Mouse (Mus musculus) embryonic facial prominence, embryonic 15.5 days (tissue): ENCODE data around the gene Cpn1. TPM values are rescaled to one million over a fixed set of nuclear protein-coding genes. Genes with fewer than 3 reads are reported as not detected.
"Not testable (repeated sequence)": the region's sequence is repeated elsewhere in the genome, so short reads cannot be mapped to it uniquely, and the experiment has no call there.

ENCODE experiments used
- ATAC-seq: fragments of 200-750 bp; cut with Nextera tagmentation; 2 replicates; pipeline ENCODE4 v1.8.0; 2017; ENCODE audit warnings: low read depth, moderate TSS enrichment; ENCODE audit not compliant: insufficient number of reproducible peaks, low FRiP score, low TSS enrichment
- H3K27ac ChIP-seq: fragments of 300-500 bp; sonication (generic); replicated peaks from 2 replicates; pipeline ENCODE4 v1.5.1; 2015; ENCODE audit warnings: mild to moderate bottlenecking, inconsistent platforms
- H3K27me3 ChIP-seq: fragments of 300-500 bp; sonication (generic); 2 replicates; pipeline ENCODE4 v1.6.1; 2015; ENCODE audit warnings: inconsistent platforms
- H3K36me3 ChIP-seq: fragments of 300-500 bp; sonication (generic); 2 replicates; pipeline ENCODE4 v1.6.1; 2015; ENCODE audit warnings: mild to moderate bottlenecking, inconsistent platforms
- H3K4me1 ChIP-seq: fragments of 300-500 bp; sonication (generic); 2 replicates; pipeline ENCODE4 v1.6.1; 2015; ENCODE audit warnings: inconsistent platforms
- H3K4me2 ChIP-seq: fragments of 300-500 bp; sonication (generic); replicated peaks from 2 replicates; pipeline ENCODE4 v1.6.1; 2015; ENCODE audit warnings: mild to moderate bottlenecking, inconsistent platforms
- H3K4me3 ChIP-seq: fragments of 300-500 bp; sonication (generic); replicated peaks from 2 replicates; pipeline ENCODE4 v1.5.1; 2015; ENCODE audit warnings: mild to moderate bottlenecking, inconsistent platforms
- H3K9ac ChIP-seq: fragments of 300-500 bp; sonication (generic); 2 replicates; pipeline ENCODE4 v1.6.1; 2015; ENCODE audit warnings: inconsistent platforms
- H3K9me3 ChIP-seq: fragments of 300-500 bp; sonication (generic); replicated peaks from 2 replicates; pipeline ENCODE4 v1.6.1; 2016; ENCODE audit warnings: inconsistent platforms
- WGBS: fragments of 180-500 bp; shearing (Covaris S2); methylation state at CpG from one replicate; pipeline ENCODE4 v1.1.7; 2015; 5-methylcytosine and 5-hydroxymethylcytosine counted together
- polyA plus RNA-seq: library from polyadenylated mRNA; unstranded; fragments of >200 nt; fragmentation: Nextera tagmentation; extraction: Ambion mirVana; gene quantifications from 2 replicates; pipeline ENCODE4 v1.2.1, GENCODE M21; 2015

The Cpn1 gene
- polyA plus RNA-seq, 1 experiment from 2014 or later = 0.40 TPM

- no peak overlapping the region for H3K9ac ChIP-seq
- H3K27ac ChIP-seq = no peak overlapping the region
- H3K4me2 ChIP-seq = no peak overlapping the region
- 32% methylated on average over 2 of the region's 2 CpGs for WGBS
- H3K4me3 ChIP-seq = no peak overlapping the region
- no peaks in the 10 kb centered on the region for H3K27me3 ChIP-seq
- no peaks in the 10 kb centered on the region for H3K9me3 ChIP-seq
- H3K4me1 ChIP-seq = peaks cover 9% of the 10 kb centered on the region; the same call in 1 of the 2 replicates
- no peaks in the 10 kb centered on the region for H3K36me3 ChIP-seq
- no peak for ATAC-seq
These were observed 27.2 kb downstream of the Cpn1 start for GRCm38 (mm10) chr19:43959162-43959561.

GRCm38 (mm10) chr19:43957881-43958280, 28.5 kb downstream of the Cpn1 start:
- whole genome bisulfite sequencing = 55% methylated on average over 4 of the region's 4 CpGs
- H3K27me3 ChIP-seq = no peaks in the 10 kb centered on the region
- H3K4me2 ChIP-seq = no peak overlapping the region
- H3K9me3 ChIP-seq = no peaks in the 10 kb centered on the region
- H3K4me3 ChIP-seq = no peak overlapping the region
- peaks cover 9% of the 10 kb centered on the region; the same call in 1 of the 2 replicates for H3K4me1 ChIP-seq
- no peaks in the 10 kb centered on the region for H3K36me3 ChIP-seq
- no peak overlapping the region for H3K27ac ChIP-seq
- no peak overlapping the region for H3K9ac ChIP-seq
- peak; percentile 53 for ATAC-seq

GRCm38 (mm10) chr19:43957402-43957801, 29.0 kb downstream of the Cpn1 start:
- Histone ChIP-seq H3K27me3 (no peaks in the 10 kb centered on the region), H3K4me3 (no peak overlapping the region), H3K4me2 (no peak overlapping the region), H3K9me3 (no peaks in the 10 kb centered on the region), H3K4me1 (peaks cover 9% of the 10 kb centered on the region; the same call in 1 of the 2 replicates), H3K27ac (no peak overlapping the region), H3K9ac (no peak overlapping the region), H3K36me3 (no peaks in the 10 kb centered on the region)
- 11% methylated on average over 4 of the region's 4 CpGs for WGBS
- ATAC-seq = no peak

GRCm38 (mm10) chr19:43955266-43955665, 31.1 kb downstream of the Cpn1 start:
- Histone ChIP-seq H3K4me1 (peaks cover 9% of the 10 kb centered on the region; the same call in 1 of the 2 replicates), H3K27ac (no peak overlapping the region), H3K9ac (no peak overlapping the region), H3K4me2 (no peak overlapping the region), H3K36me3 (no peaks in the 10 kb centered on the region), H3K27me3 (no peaks in the 10 kb centered on the region), H3K9me3 (no peaks in the 10 kb centered on the region), H3K4me3 (no peak overlapping the region)
- no peak for ATAC-seq
- WGBS = 76% methylated on average over 5 of the region's 5 CpGs

GRCm38 (mm10) chr19:43954864-43955263, 31.5 kb downstream of the Cpn1 start:
- Histone ChIP-seq H3K9me3 (no peaks in the 10 kb centered on the region), H3K4me2 (no peak overlapping the region), H3K4me1 (peaks cover 9% of the 10 kb centered on the region; the same call in 1 of the 2 replicates), H3K36me3 (no peaks in the 10 kb centered on the region), H3K4me3 (no peak overlapping the region), H3K27ac (no peak overlapping the region), H3K9ac (no peak overlapping the region), H3K27me3 (no peaks in the 10 kb centered on the region)
- ATAC-seq = no peak
- 75% methylated on average over 4 of the region's 4 CpGs for WGBS

GRCm38 (mm10) chr19:43952936-43953335, 33.4 kb downstream of the Cpn1 start:
- 86% methylated on average over 8 of the region's 8 CpGs for WGBS
- not testable (repeated sequence) for H3K9ac ChIP-seq, H3K27ac ChIP-seq, H3K4me3 ChIP-seq, ATAC-seq, H3K27me3 ChIP-seq, H3K4me2 ChIP-seq, H3K4me1 ChIP-seq, H3K9me3 ChIP-seq, H3K36me3 ChIP-seq

- H3K4me2 ChIP-seq = peak overlapping the region; percentile 24; the same call in 1 of the 2 replicates
- H3K36me3 ChIP-seq = no peaks in the 10 kb centered on the region
- no peak overlapping the region for H3K9ac ChIP-seq
- peak; percentile 11; the same call in 1 of the 2 replicates for ATAC-seq
- H3K27me3 ChIP-seq = no peaks in the 10 kb centered on the region
- no peak overlapping the region for H3K4me3 ChIP-seq
- 0 out of 2 replicates have a peak overlapping the region, but pooled peaks have one; percentile 7 for H3K27ac ChIP-seq
- no peaks in the 10 kb centered on the region for H3K9me3 ChIP-seq
- H3K4me1 ChIP-seq = no peaks in the 10 kb centered on the region
- WGBS = 3% methylated on average over 12 of the region's 12 CpGs
These were observed 37.1 kb downstream of the Cpn1 start for GRCm38 (mm10) chr19:43949111-43949810.

GRCm38 (mm10) chr19:43944566-43944965, 41.8 kb downstream of the Cpn1 start:
- H3K4me3 ChIP-seq = no peak overlapping the region
- no peak for ATAC-seq
- H3K36me3 ChIP-seq = no peaks in the 10 kb centered on the region
- no peak overlapping the region for H3K27ac ChIP-seq
- no peaks in the 10 kb centered on the region for H3K4me1 ChIP-seq
- H3K4me2 ChIP-seq = no peak overlapping the region
- H3K9me3 ChIP-seq = no peaks in the 10 kb centered on the region
- H3K27me3 ChIP-seq = no peaks in the 10 kb centered on the region
- WGBS = 85% methylated on average over 8 of the region's 8 CpGs
- no peak overlapping the region for H3K9ac ChIP-seq

GRCm38 (mm10) chr19:43943076-43943475, 43.3 kb downstream of the Cpn1 start:
- H3K9me3 ChIP-seq = no peaks in the 10 kb centered on the region
- H3K36me3 ChIP-seq = no peaks in the 10 kb centered on the region
- no peak overlapping the region for H3K27ac ChIP-seq
- WGBS = 81% methylated on average over 16 of the region's 16 CpGs
- no peak overlapping the region for H3K9ac ChIP-seq
- H3K4me3 ChIP-seq = no peak overlapping the region
- H3K4me2 ChIP-seq = no peak overlapping the region
- peaks cover 13% of the 10 kb centered on the region for H3K4me1 ChIP-seq
- no peaks in the 10 kb centered on the region for H3K27me3 ChIP-seq
- ATAC-seq = no peak

GRCm38 (mm10) chr19:43939769-43940689, 46.3 kb downstream of the Cpn1 start, which contains the start of gene Dnmbp:
Dnmbp (minus strand) TSS chr19:43940191.
- Histone ChIP-seq H3K4me1 (peaks cover 14% of the 10 kb centered on the region), H3K4me2 (peak within 1 kb of the TSS; percentile 65), H3K27me3 (no peaks in the 10 kb centered on the region), H3K36me3 (no peaks in the 10 kb centered on the region), H3K4me3 (peak within 1 kb of the TSS; percentile 69), H3K9me3 (no peaks in the 10 kb centered on the region), H3K9ac (peak within 1 kb of the TSS; percentile 69), H3K27ac (peak within 1 kb of the TSS; percentile 61)
- 4% methylated on average over 79 of the region's 94 CpGs for WGBS
- peak; percentile 87 for ATAC-seq

- Histone ChIP-seq H3K4me1 (peaks cover 14% of the 10 kb centered on the region), H3K27ac (peak overlapping the region; percentile 61), H3K9ac (peak overlapping the region; percentile 69), H3K27me3 (no peaks in the 10 kb centered on the region), H3K4me2 (peak overlapping the region; percentile 65), H3K36me3 (no peaks in the 10 kb centered on the region), H3K9me3 (no peaks in the 10 kb centered on the region), H3K4me3 (peak overlapping the region; percentile 69)
- 0 out of 2 replicates have a peak, but pooled peaks have one; percentile 5 for ATAC-seq
- 15% methylated on average over 16 of the region's 16 CpGs for WGBS
These were observed 47.1 kb downstream of the Cpn1 start for GRCm38 (mm10) chr19:43939171-43939768.
